ENCODE assay signal across 10 mouse cellular contexts in the genomic region with DNA sequence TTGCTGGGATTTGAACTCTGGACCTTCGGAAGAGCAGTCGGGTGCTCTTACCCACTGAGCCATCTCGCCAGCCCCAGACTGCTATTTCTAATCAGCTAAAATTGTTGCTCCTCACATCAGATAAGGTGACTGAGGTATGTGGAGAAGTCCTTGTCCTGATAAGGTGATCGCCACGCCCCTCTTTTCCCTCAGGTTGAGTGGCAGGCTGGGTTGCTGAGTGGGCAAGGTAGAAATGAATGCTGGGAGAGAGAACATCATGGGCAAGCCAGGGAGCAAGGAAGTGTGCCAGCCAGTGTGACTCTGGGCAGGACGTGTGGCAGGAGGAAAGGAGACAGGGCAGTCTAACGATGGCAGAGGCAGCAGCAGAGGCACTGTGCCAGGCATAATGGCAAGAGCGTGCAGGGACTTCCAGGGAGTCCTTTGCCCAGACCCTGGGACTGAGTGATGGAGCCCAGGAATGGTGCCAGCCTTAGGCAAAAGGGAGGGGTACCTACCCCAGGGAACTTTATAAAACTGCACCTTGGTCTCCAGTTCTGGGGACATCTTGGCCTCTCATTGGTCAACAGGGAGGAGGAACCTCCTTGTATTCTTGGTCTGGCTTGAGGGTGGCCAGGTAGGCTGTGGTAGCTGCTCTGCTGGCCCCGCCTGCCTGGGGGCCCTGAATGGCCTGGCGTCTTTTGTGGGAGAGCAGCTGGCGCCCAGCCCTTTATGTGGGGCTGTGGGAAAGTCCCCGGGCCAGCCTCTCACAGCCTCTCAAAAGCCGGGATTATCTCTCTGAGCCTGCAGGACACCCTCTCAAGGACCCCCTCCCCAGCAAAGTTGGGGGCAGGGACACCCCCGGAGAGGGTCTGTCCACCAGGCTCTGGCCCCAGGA. TPM values are rescaled to one million over a fixed set of nuclear protein-coding genes. Genes with fewer than 3 reads are reported as not detected.
DNase-seq lines count a peak whose midpoint lies in the region; ATAC-seq and TF ChIP-seq lines count a peak whose summit lies in the region.
"Had no signal": no experiment of that assay in that cellular context is flagged by ENCODE, and none has a peak within 500 bp of the region (broad histone marks: within the 10 kb centered on the region; RNA-seq: fewer than 3 reads in every experiment).

No protein-coding gene starts in this region.

- no peaks in the 10 kb centered on the region for H3K9me3 ChIP-seq in forebrain, postnatal 0 days (ENCODE audit: low read length)
- H3K9me3 ChIP-seq in lung, postnatal 0 days (ENCODE audit: low read length): no peaks in the 10 kb centered on the region
- H3K9me3 ChIP-seq in kidney, embryonic 14.5 days (ENCODE audit: control insufficient read depth, low read length): no peaks in the 10 kb centered on the region
- H3K9me3 ChIP-seq in liver, embryonic 12.5 days (replicated peaks): no peaks in the 10 kb centered on the region
- H3K9me3 ChIP-seq: liver, embryonic 15.5 days had no signal

- intact Hi-C loops in left cerebral cortex, postnatal 4 days (cut with DNase I): loop anchor here (10.0 kb wide), 1 partner anchor 74 kb away; no protein-coding TSS in a partner anchor

- ATAC-seq in forebrain, postnatal 0 days: peak; percentile 73
- ATAC-seq in lung, postnatal 0 days: peak; percentile 40
- no peak for ATAC-seq in kidney, embryonic 14.5 days (ENCODE audit: low FRiP score, low TSS enrichment)
- ATAC-seq in erythroid progenitor cell, adult 5-6 weeks (replicated peaks; ENCODE audit: low FRiP score, poor library complexity, severe bottlenecking): no peak
- ATAC-seq in liver, embryonic 12.5 days: no peak
- ATAC-seq: intestine, embryonic 16.5 days had no signal

- TF ChIP-seq CTCF in forebrain, postnatal 0 days (IDR thresholded peaks at IDR 0.05; ENCODE audit: low read depth): no peak
- TF ChIP-seq CTCF in lung, postnatal 0 days (IDR thresholded peaks at IDR 0.05): no peak

- no peak overlapping the region for H3K4me2 ChIP-seq in forebrain, postnatal 0 days (ENCODE audit: low read depth)
- no peak overlapping the region for H3K4me2 ChIP-seq in lung, postnatal 0 days (replicated peaks; ENCODE audit: low read depth, low read length)
- no peak overlapping the region for H3K4me2 ChIP-seq in kidney, embryonic 14.5 days (replicated peaks; ENCODE audit: low read depth, low read length)
- no peak overlapping the region for H3K4me2 ChIP-seq in liver, embryonic 12.5 days
- H3K4me2 ChIP-seq: liver, embryonic 15.5 days had no signal

- WGBS in forebrain, postnatal 0 days: 29% methylated on average over 14 of the region's 14 CpGs
- 32% methylated on average over 13 of the region's 14 CpGs for WGBS in lung, postnatal 0 days
- WGBS in kidney, embryonic 14.5 days: 52% methylated on average over 14 of the region's 14 CpGs
- 43% methylated on average over 14 of the region's 14 CpGs for WGBS in liver, embryonic 12.5 days (ENCODE audit: insufficient replicate concordance)

- no peak overlapping the region for H3K9ac ChIP-seq in forebrain, postnatal 0 days
- H3K9ac ChIP-seq in lung, postnatal 0 days (replicated peaks; ENCODE audit: low read depth): no peak overlapping the region
- no peak overlapping the region for H3K9ac ChIP-seq in kidney, embryonic 14.5 days (ENCODE audit: low read depth, low read length)
- H3K9ac ChIP-seq in liver, embryonic 12.5 days: no peak overlapping the region
- H3K9ac ChIP-seq: liver, embryonic 15.5 days had no signal

- H3K27me3 ChIP-seq in forebrain, postnatal 0 days (ENCODE audit: insufficient read depth, low read length): no peaks in the 10 kb centered on the region
- peaks cover 30% of the 10 kb centered on the region for H3K27me3 ChIP-seq in lung, postnatal 0 days (replicated peaks; ENCODE audit: insufficient read depth, low read length)
- peaks cover 46% of the 10 kb centered on the region for H3K27me3 ChIP-seq in kidney, embryonic 14.5 days (ENCODE audit: control insufficient read depth, insufficient read depth, low read length)
- H3K27me3 ChIP-seq in liver, embryonic 12.5 days (replicated peaks): peaks cover 81% of the 10 kb centered on the region

- H3K4me3 ChIP-seq in forebrain, postnatal 0 days (ENCODE audit: low read depth, low read length): no peak overlapping the region
- no peak overlapping the region for H3K4me3 ChIP-seq in lung, postnatal 0 days (ENCODE audit: low read depth, low read length)
- H3K4me3 ChIP-seq in kidney, embryonic 14.5 days (ENCODE audit: low read length): no peak overlapping the region
- no peak overlapping the region for H3K4me3 ChIP-seq in liver, embryonic 12.5 days
- H3K4me3 ChIP-seq: liver, embryonic 15.5 days had no signal

- DNase-seq in left cerebral cortex, postnatal 4 days: peak; percentile 92
- no peak for DNase-seq in left cerebral cortex, adult 8-10 months (ENCODE audit: low spot score in 2 of 2)
- peak; percentile 81 for DNase-seq in forebrain, postnatal 0 days
- peak; percentile 58 for DNase-seq in lung, postnatal 0 days (ENCODE audit: low spot score)
- peak; percentile 42 for DNase-seq in right cerebral cortex, postnatal 25 days

- H3K27ac ChIP-seq in forebrain, postnatal 0 days (ENCODE audit: low read depth, low read length): no peak overlapping the region
- H3K27ac ChIP-seq in lung, postnatal 0 days (ENCODE audit: low read length): no peak overlapping the region
- no peak overlapping the region for H3K27ac ChIP-seq in kidney, embryonic 14.5 days (ENCODE audit: low read depth, low read length)
- no peak overlapping the region for H3K27ac ChIP-seq in liver, embryonic 12.5 days
- H3K27ac ChIP-seq: liver, embryonic 15.5 days had no signal

- H3K4me1 ChIP-seq in forebrain, postnatal 0 days (ENCODE audit: insufficient read depth): peaks cover 10% of the 10 kb centered on the region; the same call in 1 of the 2 replicates
- no peaks in the 10 kb centered on the region for H3K4me1 ChIP-seq in lung, postnatal 0 days (ENCODE audit: insufficient read depth, low read depth, low read length)
- 0 out of 2 replicates have a peak, but pooled peaks cover 3% of the 10 kb centered on the region for H3K4me1 ChIP-seq in kidney, embryonic 14.5 days (ENCODE audit: control insufficient read depth, insufficient read depth, low read length)
- H3K4me1 ChIP-seq in liver, embryonic 12.5 days: peaks cover 14% of the 10 kb centered on the region

- H3K36me3 ChIP-seq in forebrain, postnatal 0 days (ENCODE audit: insufficient read depth): no peaks in the 10 kb centered on the region
- no peaks in the 10 kb centered on the region for H3K36me3 ChIP-seq in lung, postnatal 0 days (ENCODE audit: insufficient read depth, low read length)
- no peaks in the 10 kb centered on the region for H3K36me3 ChIP-seq in kidney, embryonic 14.5 days (ENCODE audit: control insufficient read depth, insufficient read depth, low read length)
- no peaks in the 10 kb centered on the region for H3K36me3 ChIP-seq in liver, embryonic 12.5 days
- H3K36me3 ChIP-seq: liver, embryonic 15.5 days had no signal

- TF ChIP-seq EP300 in lung, postnatal 0 days (IDR thresholded peaks at IDR 0.05): no peak

RNA-seq across cellular contexts. Expression of a gene that starts 12.4 kb away (rescaled TPM):
- total RNA-seq in left cerebral cortex, postnatal 4 days (2021): 10 to 100 TPM; 56.8 to 74.5 TPM
- total RNA-seq in left cerebral cortex, adult 8-10 months (2022): 10 to 100 TPM; 31.5 to 42.6 (median 41.9) TPM
- total RNA-seq in forebrain, postnatal 0 days (2014; rRNA removed): 92.2 and 100 TPM in 2 replicates
- 107 and 120 TPM in 2 replicates for polyA plus RNA-seq in forebrain, postnatal 0 days (2015; fragmentation: Nextera tagmentation; extraction: Ambion mirVana)
- polyA plus RNA-seq in lung, postnatal 0 days (2015; fragmentation: Nextera tagmentation; extraction: Ambion mirVana): 0.10 TPM in 1 of 2 replicates, not detected in the other
- polyA plus RNA-seq in kidney, embryonic 14.5 days (2014; fragmentation: Nextera tagmentation; extraction: Ambion mirVana): 8.1 and 15.5 TPM in 2 replicates
- total RNA-seq in erythroid progenitor cell, adult 5-6 weeks (2015; ENCODE audit: low replicate concordance): not detected in 2 replicates
- not detected in 2 replicates for total RNA-seq in erythroid progenitor cell, adult 5-6 weeks (2017; ENCODE audit: low replicate concordance)
- 0.12 TPM in 1 of 2 replicates, not detected in the other for polyA plus RNA-seq in liver, embryonic 12.5 days (2016; fragmentation: Nextera tagmentation; extraction: Ambion mirVana)

RNA-seq across cellular contexts. Expression of a gene that starts 15.6 kb away (rescaled TPM):
- 10 to 100 TPM; 34.5 to 39.8 TPM for total RNA-seq in left cerebral cortex, postnatal 4 days (2021)
- total RNA-seq in left cerebral cortex, adult 8-10 months (2022): 10 to 100 TPM; 35.5 to 44.7 (median 38.6) TPM
- total RNA-seq in forebrain, postnatal 0 days (2014; rRNA removed): 39.7 and 40.0 TPM in 2 replicates
- 20.4 and 22.6 TPM in 2 replicates for polyA plus RNA-seq in forebrain, postnatal 0 days (2015; fragmentation: Nextera tagmentation; extraction: Ambion mirVana)
- polyA plus RNA-seq in lung, postnatal 0 days (2015; fragmentation: Nextera tagmentation; extraction: Ambion mirVana): 20.5 and 23.0 TPM in 2 replicates
- polyA plus RNA-seq in kidney, embryonic 14.5 days (2014; fragmentation: Nextera tagmentation; extraction: Ambion mirVana): 34.9 and 43.9 TPM in 2 replicates
- total RNA-seq in erythroid progenitor cell, adult 5-6 weeks (2015; ENCODE audit: low replicate concordance): 61.3 and 78.0 TPM in 2 replicates
- 40.0 and 50.1 TPM in 2 replicates for total RNA-seq in erythroid progenitor cell, adult 5-6 weeks (2017; ENCODE audit: low replicate concordance)
- polyA plus RNA-seq in liver, embryonic 12.5 days (2016; fragmentation: Nextera tagmentation; extraction: Ambion mirVana): 33.4 and 34.0 TPM in 2 replicates

RNA-seq across cellular contexts. Expression of a gene that starts 19.9 kb away (rescaled TPM):
- 1 to 10 TPM in 1 of 2 experiments, under 1 TPM in 1; 0.58 to 1.1 TPM for total RNA-seq in left cerebral cortex, postnatal 4 days (2021)
- 1 to 10 TPM; 1.5 to 3.0 (median 2.8) TPM for total RNA-seq in left cerebral cortex, adult 8-10 months (2022)
- total RNA-seq in forebrain, postnatal 0 days (2014; rRNA removed): 2.6 TPM in 1 of 2 replicates, not detected in the other
- polyA plus RNA-seq in forebrain, postnatal 0 days (2015; fragmentation: Nextera tagmentation; extraction: Ambion mirVana): not detected in 2 replicates
- 1.5 and 2.1 TPM in 2 replicates for polyA plus RNA-seq in lung, postnatal 0 days (2015; fragmentation: Nextera tagmentation; extraction: Ambion mirVana)
- 0.42 and 0.47 TPM in 2 replicates for polyA plus RNA-seq in kidney, embryonic 14.5 days (2014; fragmentation: Nextera tagmentation; extraction: Ambion mirVana)
- 845 and 899 TPM in 2 replicates for total RNA-seq in erythroid progenitor cell, adult 5-6 weeks (2015; ENCODE audit: low replicate concordance)
- total RNA-seq in erythroid progenitor cell, adult 5-6 weeks (2017; ENCODE audit: low replicate concordance): 775 and 1,097 TPM in 2 replicates
- 62.9 and 65.0 TPM in 2 replicates for polyA plus RNA-seq in liver, embryonic 12.5 days (2016; fragmentation: Nextera tagmentation; extraction: Ambion mirVana)

RNA-seq across cellular contexts. Expression of a gene that starts 49.4 kb away (rescaled TPM):
- 10 to 100 TPM; 19.5 to 19.8 TPM for total RNA-seq in left cerebral cortex, postnatal 4 days (2021)
- total RNA-seq in left cerebral cortex, adult 8-10 months (2022): 10 to 100 TPM; 56.5 to 68.1 (median 60.5) TPM
- 30.8 and 41.2 TPM in 2 replicates for total RNA-seq in forebrain, postnatal 0 days (2014; rRNA removed)
- polyA plus RNA-seq in forebrain, postnatal 0 days (2015; fragmentation: Nextera tagmentation; extraction: Ambion mirVana): 59.7 and 62.1 TPM in 2 replicates
- 16.8 and 18.9 TPM in 2 replicates for polyA plus RNA-seq in lung, postnatal 0 days (2015; fragmentation: Nextera tagmentation; extraction: Ambion mirVana)
- 37.6 and 39.1 TPM in 2 replicates for polyA plus RNA-seq in kidney, embryonic 14.5 days (2014; fragmentation: Nextera tagmentation; extraction: Ambion mirVana)
- total RNA-seq in erythroid progenitor cell, adult 5-6 weeks (2015; ENCODE audit: low replicate concordance): 2.5 and 13.7 TPM in 2 replicates
- total RNA-seq in erythroid progenitor cell, adult 5-6 weeks (2017; ENCODE audit: low replicate concordance): 6.1 and 13.0 TPM in 2 replicates
- polyA plus RNA-seq in liver, embryonic 12.5 days (2016; fragmentation: Nextera tagmentation; extraction: Ambion mirVana): 10.2 and 11.3 TPM in 2 replicates

Comparison
In these comparisons a context has a peak if more than half of its experiments do, and no peak if none do; other contexts are left out.
1. DNase-seq: peak in left cerebral cortex, postnatal 4 days (single experiment), forebrain, postnatal 0 days (single experiment), lung, postnatal 0 days (single experiment) and right cerebral cortex, postnatal 25 days (single experiment); none in left cerebral cortex, adult 8-10 months (0 of 2).
2. ATAC-seq: peak in forebrain, postnatal 0 days (single experiment) and lung, postnatal 0 days (single experiment); none in kidney, embryonic 14.5 days (single experiment), erythroid progenitor cell, adult 5-6 weeks (single experiment) and liver, embryonic 12.5 days (single experiment).
3. RNA of a gene that starts 12.4 kb away (total RNA-seq): 92.2 to 100 TPM in forebrain, postnatal 0 days, 56.8 to 74.5 TPM in left cerebral cortex, postnatal 4 days and 31.5 to 42.6 TPM in left cerebral cortex, adult 8-10 months; not detected in erythroid progenitor cell, adult 5-6 weeks; every median in the first group is over 10 times any median in the second.
4. RNA of a gene that starts 19.9 kb away (total RNA-seq): 775 to 1,097 TPM in erythroid progenitor cell, adult 5-6 weeks; 1.5 to 3.0 TPM in left cerebral cortex, adult 8-10 months, 0.58 to 1.1 TPM in left cerebral cortex, postnatal 4 days and 2.6 TPM in forebrain, postnatal 0 days; every median in the first group is over 100 times any median in the second.